Mouse (Mus musculus): ENCODE measurements at regions not wholly inside any gene's neighbourhood (a gene's known extent, or its start where the extent isn't known, plus 50 kb on each side); places are given as distances from the start of the nearest gene placed in this dataset.

- no peak for ATAC-seq
- no peak overlapping the region for H3K27ac ChIP-seq
- no peak overlapping the region for H3K9ac ChIP-seq
- H3K36me3 ChIP-seq (ENCODE audit: poor library complexity, severe bottlenecking) = no peaks in the 10 kb centered on the region
- H3K4me3 ChIP-seq = no peak overlapping the region
- peaks cover 13% of the 10 kb centered on the region for H3K4me1 ChIP-seq
- no peak overlapping the region for H3K4me2 ChIP-seq
- WGBS = 36% methylated on average over 3 of the region's 3 CpGs
- no peaks in the 10 kb centered on the region for H3K9me3 ChIP-seq (replicated peaks)
- H3K27me3 ChIP-seq = no peaks in the 10 kb centered on the region
These were observed 244.3 kb upstream of the Thbs1 start for GRCm38 (mm10) chr2:117867409-117867808.

DNA sequence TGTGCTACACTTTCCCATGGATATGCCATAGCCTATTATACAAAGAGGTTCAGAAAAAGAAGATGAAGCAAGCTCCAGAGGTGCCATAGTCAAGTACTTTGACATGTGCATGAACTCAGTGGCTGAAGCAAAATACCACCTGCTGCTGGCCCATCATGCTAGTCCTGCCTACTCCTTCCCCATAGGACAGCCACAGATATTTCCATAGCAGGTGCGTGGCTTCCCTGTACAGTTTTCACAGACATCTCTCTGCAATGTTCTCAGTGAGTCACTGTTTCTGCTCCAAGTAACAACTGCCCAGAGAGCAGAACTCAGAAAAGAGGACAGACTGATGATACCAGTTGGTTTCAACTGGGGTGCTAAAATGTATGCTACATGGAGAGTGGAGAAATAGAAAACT is 242.8 kb upstream of the Thbs1 start:
- no peak for ATAC-seq
- Histone ChIP-seq H3K36me3 (ENCODE audit: poor library complexity, severe bottlenecking) (no peaks in the 10 kb centered on the region), H3K4me3 (no peak overlapping the region), H3K27ac (no peak overlapping the region), H3K4me2 (no peak overlapping the region), H3K9ac (no peak overlapping the region), H3K4me1 (peaks cover 15% of the 10 kb centered on the region), H3K27me3 (no peaks in the 10 kb centered on the region), H3K9me3 (replicated peaks) (no peaks in the 10 kb centered on the region)
- 97% methylated on average over 1 of the region's 1 CpGs for WGBS

DNA sequence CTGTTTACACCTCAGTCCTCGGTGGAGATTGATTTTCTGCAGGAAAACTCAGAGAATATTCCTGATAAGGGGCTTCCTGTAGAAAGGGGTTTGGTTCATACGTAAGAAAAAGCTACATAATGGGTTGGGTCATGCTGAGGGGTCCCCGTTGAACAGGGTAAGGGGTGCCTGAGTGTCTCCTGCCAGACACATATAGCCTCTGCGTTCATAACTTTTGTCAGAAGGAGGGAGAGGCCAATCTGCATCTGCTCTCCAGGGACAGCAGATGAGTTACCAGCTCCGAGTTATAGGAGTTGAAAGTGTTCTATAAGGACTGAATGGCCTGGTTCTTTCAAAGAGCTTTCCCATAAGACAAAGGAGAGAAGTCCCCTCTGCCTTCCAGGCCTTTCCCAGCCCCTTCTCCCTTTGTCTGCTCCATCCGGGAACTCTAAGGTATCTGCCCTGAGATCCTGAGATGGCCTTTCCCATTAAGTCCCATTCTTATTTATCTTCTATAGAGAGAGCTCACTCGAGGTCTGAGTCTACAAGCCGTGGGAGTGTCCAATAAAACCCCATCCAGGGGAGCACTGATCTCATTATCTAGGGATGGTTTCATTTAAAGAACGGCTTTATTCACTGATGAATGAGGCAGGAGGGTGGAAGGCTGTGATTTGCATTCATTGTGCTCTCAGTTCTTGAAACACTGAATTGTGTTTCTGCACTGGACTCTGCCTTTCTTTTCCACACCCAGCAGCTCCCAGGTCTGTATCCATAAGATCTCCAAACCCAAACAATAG is 240.0 kb upstream of the Thbs1 start:
- Histone ChIP-seq H3K9ac (no peak overlapping the region), H3K27me3 (no peaks in the 10 kb centered on the region), H3K4me1 (peaks cover 15% of the 10 kb centered on the region), H3K27ac (no peak overlapping the region), H3K36me3 (ENCODE audit: poor library complexity, severe bottlenecking) (no peaks in the 10 kb centered on the region), H3K4me3 (no peak overlapping the region), H3K4me2 (no peak overlapping the region), H3K9me3 (replicated peaks) (no peaks in the 10 kb centered on the region)
- WGBS = 23% methylated on average over 9 of the region's 9 CpGs
- peak; percentile 36; the same call in 1 of the 2 replicates for ATAC-seq

DNA sequence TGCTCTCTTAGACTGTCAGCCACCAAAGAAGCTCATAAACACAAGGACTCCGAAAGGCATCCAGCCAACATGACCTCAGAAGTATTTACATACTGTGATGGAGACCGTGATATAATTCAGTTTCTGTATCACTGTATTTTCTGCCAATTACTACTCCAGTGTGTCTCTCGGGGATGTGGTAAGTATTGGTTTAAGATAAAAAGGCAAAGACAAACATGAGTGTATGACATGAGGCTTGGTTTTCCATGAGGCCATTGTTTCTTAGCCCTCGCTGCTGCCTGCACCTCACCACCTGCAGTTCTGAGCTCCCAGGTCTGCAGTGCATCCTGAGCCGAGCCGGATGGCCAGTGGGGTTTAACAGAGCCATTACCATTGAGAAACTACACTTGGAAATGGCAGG is 233.9 kb upstream of the Thbs1 start:
- Histone ChIP-seq H3K4me2 (no peak overlapping the region), H3K4me3 (no peak overlapping the region), H3K9ac (no peak overlapping the region), H3K9me3 (replicated peaks) (no peaks in the 10 kb centered on the region), H3K27me3 (no peaks in the 10 kb centered on the region), H3K36me3 (ENCODE audit: poor library complexity, severe bottlenecking) (no peaks in the 10 kb centered on the region), H3K4me1 (no peaks in the 10 kb centered on the region), H3K27ac (no peak overlapping the region)
- 88% methylated on average over 6 of the region's 6 CpGs for WGBS
- no peak for ATAC-seq

DNA sequence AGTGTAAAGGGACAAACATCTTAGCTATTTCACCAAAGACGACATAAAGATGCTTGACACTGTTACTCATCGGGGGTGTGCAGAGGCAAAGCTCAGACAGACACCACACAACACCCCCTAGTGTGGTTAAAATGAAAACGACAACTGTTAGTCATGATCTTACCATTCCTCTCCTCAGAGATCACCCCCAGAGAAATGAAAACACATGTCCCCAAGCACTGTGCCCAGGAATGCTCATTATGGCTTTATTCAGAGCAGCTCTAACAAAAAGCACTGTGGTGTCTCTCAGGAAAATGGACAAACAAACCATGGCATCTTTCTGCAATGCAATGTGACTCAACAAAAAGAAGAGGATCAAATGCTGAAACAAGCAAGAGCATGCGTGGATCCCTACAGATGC is 229.5 kb upstream of the Thbs1 start:
- H3K9me3 ChIP-seq (replicated peaks) = no peaks in the 10 kb centered on the region
- H3K27ac ChIP-seq = no peak overlapping the region
- no peaks in the 10 kb centered on the region for H3K27me3 ChIP-seq
- H3K36me3 ChIP-seq (ENCODE audit: poor library complexity, severe bottlenecking) = no peaks in the 10 kb centered on the region
- H3K4me3 ChIP-seq = no peak overlapping the region
- no peaks in the 10 kb centered on the region for H3K4me1 ChIP-seq
- no peak overlapping the region for H3K9ac ChIP-seq
- H3K4me2 ChIP-seq = no peak overlapping the region
- 77% methylated on average over 4 of the region's 4 CpGs for WGBS
- no peak for ATAC-seq

- no peak for ATAC-seq
- no peaks in the 10 kb centered on the region for H3K27me3 ChIP-seq
- no peaks in the 10 kb centered on the region for H3K36me3 ChIP-seq (ENCODE audit: poor library complexity, severe bottlenecking)
These were observed 228.8 kb upstream of the Thbs1 start for GRCm38 (mm10) chr2:117882890-117883289.

DNA sequence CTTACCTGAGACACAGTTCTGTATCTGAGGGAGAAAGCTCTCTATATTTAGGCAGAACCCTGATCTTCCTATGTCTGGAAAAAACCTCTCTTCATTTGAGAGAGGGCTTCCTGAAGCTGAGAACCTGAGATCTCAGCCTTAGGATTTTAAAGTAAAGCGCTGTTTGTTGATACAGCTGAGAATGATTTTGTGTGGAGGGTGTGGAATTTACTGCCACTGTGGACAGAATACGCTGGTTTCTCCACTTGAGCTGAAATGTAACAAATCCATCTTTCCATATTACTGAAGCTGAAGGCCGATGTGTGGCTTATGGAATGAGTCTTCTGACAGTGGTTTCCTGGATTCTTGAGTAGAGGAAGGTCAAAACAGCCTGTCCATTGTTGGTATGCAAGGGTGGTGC is 225.2 kb upstream of the Thbs1 start:
- no peak overlapping the region for H3K9ac ChIP-seq
- 91% methylated on average over 3 of the region's 3 CpGs for WGBS
- H3K27ac ChIP-seq = no peak overlapping the region
- H3K27me3 ChIP-seq = no peaks in the 10 kb centered on the region
- H3K4me3 ChIP-seq = no peak overlapping the region
- no peak overlapping the region for H3K4me2 ChIP-seq
- H3K36me3 ChIP-seq (ENCODE audit: poor library complexity, severe bottlenecking) = no peaks in the 10 kb centered on the region
- H3K4me1 ChIP-seq = no peaks in the 10 kb centered on the region
- H3K9me3 ChIP-seq (replicated peaks) = no peaks in the 10 kb centered on the region
- no peak for ATAC-seq

More at GRCm38 (mm10) chr2:117882890-117883289, 228.8 kb upstream of the Thbs1 start:
- 93% methylated on average over 2 of the region's 2 CpGs for WGBS
- Histone ChIP-seq H3K9ac (no peak overlapping the region), H3K4me3 (no peak overlapping the region), H3K4me1 (no peaks in the 10 kb centered on the region), H3K9me3 (replicated peaks) (no peaks in the 10 kb centered on the region), H3K27ac (no peak overlapping the region), H3K4me2 (no peak overlapping the region)

DNA sequence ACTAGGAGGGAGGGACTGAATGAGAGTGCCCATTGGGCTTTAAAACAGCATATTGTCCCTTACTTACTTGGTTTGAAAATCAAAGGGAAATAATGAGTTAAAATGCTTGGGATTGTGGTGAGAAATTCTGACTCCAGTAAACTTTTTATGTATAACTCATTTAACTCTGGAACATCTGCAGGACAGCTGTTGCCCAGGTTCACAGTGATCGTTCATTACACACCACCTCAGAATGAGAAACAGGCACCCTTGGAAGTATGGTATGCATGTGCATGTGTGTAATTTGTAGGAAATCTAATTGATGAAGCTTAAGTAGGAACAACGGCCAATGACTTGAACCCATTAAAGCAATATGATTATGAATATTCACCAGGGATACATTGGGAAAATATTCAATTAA is 210.4 kb upstream of the Thbs1 start:
- Histone ChIP-seq H3K4me2 (no peak overlapping the region), H3K27me3 (no peaks in the 10 kb centered on the region), H3K4me3 (no peak overlapping the region), H3K4me1 (no peaks in the 10 kb centered on the region), H3K36me3 (ENCODE audit: poor library complexity, severe bottlenecking) (no peaks in the 10 kb centered on the region), H3K9ac (no peak overlapping the region), H3K27ac (no peak overlapping the region), H3K9me3 (replicated peaks) (no peaks in the 10 kb centered on the region)
- WGBS = 86% methylated on average over 2 of the region's 2 CpGs
- no peak for ATAC-seq

GRCm38 (mm10) chr2:117902837-117903236 is 208.8 kb upstream of the Thbs1 start:
- Histone ChIP-seq H3K9ac (no peak overlapping the region), H3K4me2 (no peak overlapping the region), H3K36me3 (ENCODE audit: poor library complexity, severe bottlenecking) (no peaks in the 10 kb centered on the region), H3K4me1 (no peaks in the 10 kb centered on the region), H3K9me3 (replicated peaks) (no peaks in the 10 kb centered on the region), H3K4me3 (no peak overlapping the region), H3K27me3 (no peaks in the 10 kb centered on the region), H3K27ac (no peak overlapping the region)
- no peak for ATAC-seq
- 64% methylated on average over 5 of the region's 5 CpGs for WGBS

DNA sequence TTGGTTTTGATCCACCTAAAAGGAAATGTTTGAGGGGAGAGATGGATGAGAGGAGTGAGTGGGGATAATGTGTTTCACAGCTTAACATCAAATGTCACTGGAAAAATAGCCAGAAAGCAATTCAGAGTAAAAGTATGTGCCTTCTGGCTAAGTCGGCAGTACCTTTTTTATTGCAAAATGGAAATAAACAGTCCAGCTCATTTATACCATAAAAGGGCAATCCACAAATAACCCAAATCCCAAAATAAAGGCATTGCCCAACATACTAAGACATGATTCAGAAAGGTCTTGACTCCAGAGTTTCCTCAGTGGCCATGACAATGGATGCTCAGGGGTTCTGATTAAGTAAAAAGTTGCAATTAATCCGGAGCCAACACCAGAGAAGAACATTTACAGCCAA is 208.0 kb upstream of the Thbs1 start:
- H3K9ac ChIP-seq = no peak overlapping the region
- H3K4me3 ChIP-seq = no peak overlapping the region
- H3K9me3 ChIP-seq (replicated peaks) = no peaks in the 10 kb centered on the region
- no peak overlapping the region for H3K27ac ChIP-seq
- 83% methylated on average over 2 of the region's 2 CpGs for WGBS
- no peak overlapping the region for H3K4me2 ChIP-seq
- H3K36me3 ChIP-seq (ENCODE audit: poor library complexity, severe bottlenecking) = no peaks in the 10 kb centered on the region
- no peak for ATAC-seq
- no peaks in the 10 kb centered on the region for H3K4me1 ChIP-seq
- no peaks in the 10 kb centered on the region for H3K27me3 ChIP-seq

- 84% methylated on average over 2 of the region's 2 CpGs for WGBS
- no peaks in the 10 kb centered on the region for H3K9me3 ChIP-seq (replicated peaks)
- no peak for ATAC-seq
These were observed 205.2 kb upstream of the Thbs1 start for GRCm38 (mm10) chr2:117906509-117906908.

DNA sequence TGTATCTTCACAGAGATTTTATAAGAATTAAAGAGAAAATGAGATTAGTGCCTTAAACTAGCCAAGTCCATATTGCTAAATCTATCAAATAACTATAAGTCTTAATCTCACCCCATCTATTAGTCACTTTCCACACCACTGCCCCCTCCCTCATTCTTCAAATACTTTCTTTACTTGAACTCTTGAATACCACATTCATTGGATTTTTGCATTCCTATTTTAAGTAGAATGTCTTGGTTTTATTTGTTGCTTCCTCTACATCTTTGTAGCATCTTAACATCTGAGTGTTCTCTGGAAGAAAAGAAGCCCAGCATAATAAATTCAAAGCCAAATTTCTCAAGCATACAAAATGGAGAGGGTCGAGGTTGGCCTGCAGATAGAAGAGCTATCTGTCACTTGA is 200.9 kb upstream of the Thbs1 start:
- no peak overlapping the region for H3K9ac ChIP-seq
- no peak overlapping the region for H3K4me3 ChIP-seq
- H3K27ac ChIP-seq = no peak overlapping the region
- ATAC-seq = no peak
- WGBS = 68% methylated on average over 1 of the region's 1 CpGs
- no peaks in the 10 kb centered on the region for H3K9me3 ChIP-seq (replicated peaks)
- no peak overlapping the region for H3K4me2 ChIP-seq
- H3K4me1 ChIP-seq = no peaks in the 10 kb centered on the region
- no peaks in the 10 kb centered on the region for H3K36me3 ChIP-seq (ENCODE audit: poor library complexity, severe bottlenecking)
- H3K27me3 ChIP-seq = no peaks in the 10 kb centered on the region

More at GRCm38 (mm10) chr2:117906509-117906908, 205.2 kb upstream of the Thbs1 start:
- Histone ChIP-seq H3K27ac (no peak overlapping the region), H3K9ac (no peak overlapping the region), H3K27me3 (no peaks in the 10 kb centered on the region), H3K4me3 (no peak overlapping the region), H3K36me3 (ENCODE audit: poor library complexity, severe bottlenecking) (no peaks in the 10 kb centered on the region), H3K4me1 (no peaks in the 10 kb centered on the region), H3K4me2 (no peak overlapping the region)

DNA sequence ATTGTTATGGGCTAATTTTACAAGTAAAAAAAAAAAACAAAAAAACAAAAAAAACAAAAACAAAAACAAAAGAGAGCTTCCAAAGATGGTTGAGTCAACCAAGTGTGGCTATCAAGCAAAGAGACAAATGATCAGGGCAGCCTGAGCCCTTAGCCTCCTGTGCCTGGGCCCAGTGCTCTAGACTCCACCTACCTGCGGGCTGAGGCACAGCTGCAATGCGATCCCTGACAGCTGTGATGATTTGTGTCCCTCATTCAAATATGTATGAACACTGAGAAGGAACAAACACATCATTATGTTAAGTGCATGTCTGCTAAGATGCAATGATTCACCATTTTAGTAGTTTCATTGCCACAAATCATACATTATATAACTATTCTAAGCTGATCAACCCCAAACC is 199.0 kb upstream of the Thbs1 start:
- 76% methylated on average over 2 of the region's 2 CpGs for WGBS
- Histone ChIP-seq H3K27me3 (no peaks in the 10 kb centered on the region), H3K9me3 (replicated peaks) (no peaks in the 10 kb centered on the region), H3K4me2 (no peak overlapping the region), H3K4me1 (no peaks in the 10 kb centered on the region), H3K9ac (no peak overlapping the region), H3K27ac (no peak overlapping the region), H3K4me3 (no peak overlapping the region), H3K36me3 (ENCODE audit: poor library complexity, severe bottlenecking) (no peaks in the 10 kb centered on the region)
- no peak for ATAC-seq
